Mouse (Mus musculus): ENCODE results near the gene Pcolce2. TPM values are rescaled to one million over a fixed set of nuclear protein-coding genes. Genes with fewer than 3 reads are reported as not detected.

Pcolce2 gene
- 1.7 and 2.4 TPM in 2 replicates for polyA plus RNA-seq (2014; fragmentation: Nextera tagmentation; extraction: Ambion mirVana)

DNA sequence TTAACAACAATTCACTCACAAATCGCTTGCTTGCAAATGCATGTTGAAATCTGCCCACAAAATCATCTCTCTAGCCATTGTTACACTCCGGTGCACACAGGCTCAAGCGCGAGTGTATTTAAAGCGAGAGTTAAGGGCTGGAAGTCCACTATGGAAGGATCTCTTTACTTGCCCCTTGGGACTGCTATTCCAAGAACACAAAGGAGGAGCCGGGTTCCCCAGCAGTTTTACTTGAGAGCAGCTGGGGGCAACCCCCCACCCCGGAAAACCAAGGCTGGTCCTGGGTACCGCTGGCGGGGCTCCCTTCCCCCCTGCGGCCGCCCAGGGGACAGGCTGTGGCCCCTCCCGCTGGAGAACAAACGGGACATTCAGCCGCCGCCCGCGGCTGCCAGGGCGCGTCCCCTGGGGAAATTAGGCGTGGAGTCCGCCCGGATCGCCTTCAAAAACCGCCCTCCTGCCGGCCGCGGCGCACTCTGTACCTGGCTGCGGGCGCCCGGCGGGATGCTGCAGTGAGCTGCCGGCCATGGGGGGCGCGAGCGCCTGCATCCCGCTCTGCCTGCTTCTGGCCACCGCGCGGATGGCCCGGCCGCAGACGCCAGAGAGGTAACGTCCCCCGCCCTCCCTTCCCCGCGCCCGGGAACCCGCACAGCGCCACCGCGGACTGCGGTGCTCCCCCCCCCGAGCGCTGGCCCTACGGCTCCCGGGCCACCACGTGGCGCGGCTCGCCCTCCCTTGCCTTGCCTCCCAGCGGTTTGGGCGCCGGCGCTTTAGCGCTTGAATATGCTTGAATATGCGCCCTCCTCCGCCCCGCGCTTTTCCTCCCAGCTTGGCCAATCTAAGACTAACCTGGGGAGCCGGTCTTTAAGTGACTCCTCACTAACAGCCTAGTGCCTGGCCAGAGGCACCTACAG, at the start of gene Pcolce2:
TSS of gene Pcolce2 (plus strand) at position 331 of the 911 bp plus-strand sequence.
- no peaks in the 10 kb centered on the region for H3K9me3 ChIP-seq (replicated peaks; ENCODE audit: control insufficient read depth, low read length)

DNA sequence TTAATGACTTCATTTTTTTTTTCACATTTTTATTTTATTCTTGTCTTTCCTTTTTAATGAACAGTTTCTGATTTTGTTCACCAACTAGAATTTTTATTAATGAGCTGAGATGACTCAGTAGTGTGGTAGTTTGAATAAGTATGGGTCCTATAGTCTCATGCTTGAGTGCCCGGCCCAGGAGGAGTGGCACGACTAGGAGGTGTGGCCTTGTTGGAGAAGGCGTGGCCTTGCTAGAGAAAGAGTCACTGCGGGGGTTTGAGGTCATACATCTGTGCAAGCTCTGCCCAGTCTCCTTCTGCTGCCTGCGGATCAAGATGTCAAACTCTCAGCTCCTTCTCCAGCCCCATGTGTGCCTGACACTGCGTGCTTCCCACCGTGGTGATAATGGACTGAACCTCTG, 49.3 kb upstream of the Pcolce2 start:
- Histone ChIP-seq H3K9me3 (replicated peaks; ENCODE audit: control insufficient read depth, low read length) (no peaks in the 10 kb centered on the region), H3K4me3 (ENCODE audit: low read depth, low read length) (no peak overlapping the region), H3K27me3 (replicated peaks; ENCODE audit: control insufficient read depth, insufficient read depth, low read length) (no peaks in the 10 kb centered on the region), H3K4me1 (ENCODE audit: control insufficient read depth, insufficient read depth, low read length) (no peaks in the 10 kb centered on the region), H3K9ac (ENCODE audit: low read length) (no peak overlapping the region), H3K4me2 (ENCODE audit: low read length) (no peak overlapping the region), H3K27ac (ENCODE audit: low read depth, low read length) (no peak overlapping the region), H3K36me3 (ENCODE audit: control insufficient read depth, insufficient read depth, low read length) (no peaks in the 10 kb centered on the region)
- ATAC-seq: no peak
- 85% methylated on average over 7 of the region's 7 CpGs for WGBS
- no peak for DNase-seq (ENCODE audit: low spot score)

More for the DNA sequence above, at the start of gene Pcolce2:
- Histone ChIP-seq H3K4me2 (ENCODE audit: low read length) (peak within 1 kb of the TSS; percentile 99), H3K36me3 (ENCODE audit: control insufficient read depth, insufficient read depth, low read length) (no peaks in the 10 kb centered on the region), H3K9ac (ENCODE audit: low read length) (peak within 1 kb of the TSS; percentile 88), H3K4me3 (ENCODE audit: low read depth, low read length) (peak within 1 kb of the TSS; percentile 77), H3K4me1 (ENCODE audit: control insufficient read depth, insufficient read depth, low read length) (no peaks in the 10 kb centered on the region), H3K27ac (ENCODE audit: low read depth, low read length) (no peak within 1 kb of the TSS), H3K27me3 (replicated peaks; ENCODE audit: control insufficient read depth, insufficient read depth, low read length) (peaks cover 7% of the 10 kb centered on the region; the same call in 1 of the 2 replicates)
- WGBS: under 1% methylated on average over 61 of the region's 71 CpGs
- DNase-seq (ENCODE audit: low spot score) (peak; percentile 75), ATAC-seq (peak; percentile 92)

DNA sequence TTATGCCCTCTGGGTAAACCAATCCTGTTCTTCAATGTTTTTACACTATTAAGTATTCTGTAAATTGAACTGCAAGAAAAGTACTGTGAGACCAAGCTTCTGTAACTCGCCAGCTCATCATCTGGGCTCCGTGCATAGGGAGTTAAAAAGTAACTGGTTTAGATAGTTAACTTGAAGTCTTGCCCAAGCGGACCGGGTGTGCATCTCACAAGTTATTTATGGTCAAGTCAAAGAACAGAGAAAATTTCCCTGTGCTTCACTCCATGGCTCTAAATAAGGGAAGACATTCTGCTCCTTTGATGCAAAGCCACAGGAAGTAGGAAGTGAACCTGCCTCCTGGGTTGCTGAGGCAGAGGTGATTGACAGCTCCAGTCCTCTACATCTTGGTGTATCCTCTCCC, 43.1 kb upstream of the Pcolce2 start:
- Histone ChIP-seq H3K27me3 (replicated peaks; ENCODE audit: control insufficient read depth, insufficient read depth, low read length) (no peaks in the 10 kb centered on the region), H3K36me3 (ENCODE audit: control insufficient read depth, insufficient read depth, low read length) (no peaks in the 10 kb centered on the region), H3K27ac (ENCODE audit: low read depth, low read length) (no peak overlapping the region), H3K9me3 (replicated peaks; ENCODE audit: control insufficient read depth, low read length) (no peaks in the 10 kb centered on the region), H3K4me2 (ENCODE audit: low read length) (no peak overlapping the region), H3K9ac (ENCODE audit: low read length) (no peak overlapping the region), H3K4me3 (ENCODE audit: low read depth, low read length) (no peak overlapping the region), H3K4me1 (ENCODE audit: control insufficient read depth, insufficient read depth, low read length) (no peaks in the 10 kb centered on the region)
- ATAC-seq (no peak), DNase-seq (ENCODE audit: low spot score) (no peak)
- WGBS: 88% methylated on average over 4 of the region's 4 CpGs

DNA sequence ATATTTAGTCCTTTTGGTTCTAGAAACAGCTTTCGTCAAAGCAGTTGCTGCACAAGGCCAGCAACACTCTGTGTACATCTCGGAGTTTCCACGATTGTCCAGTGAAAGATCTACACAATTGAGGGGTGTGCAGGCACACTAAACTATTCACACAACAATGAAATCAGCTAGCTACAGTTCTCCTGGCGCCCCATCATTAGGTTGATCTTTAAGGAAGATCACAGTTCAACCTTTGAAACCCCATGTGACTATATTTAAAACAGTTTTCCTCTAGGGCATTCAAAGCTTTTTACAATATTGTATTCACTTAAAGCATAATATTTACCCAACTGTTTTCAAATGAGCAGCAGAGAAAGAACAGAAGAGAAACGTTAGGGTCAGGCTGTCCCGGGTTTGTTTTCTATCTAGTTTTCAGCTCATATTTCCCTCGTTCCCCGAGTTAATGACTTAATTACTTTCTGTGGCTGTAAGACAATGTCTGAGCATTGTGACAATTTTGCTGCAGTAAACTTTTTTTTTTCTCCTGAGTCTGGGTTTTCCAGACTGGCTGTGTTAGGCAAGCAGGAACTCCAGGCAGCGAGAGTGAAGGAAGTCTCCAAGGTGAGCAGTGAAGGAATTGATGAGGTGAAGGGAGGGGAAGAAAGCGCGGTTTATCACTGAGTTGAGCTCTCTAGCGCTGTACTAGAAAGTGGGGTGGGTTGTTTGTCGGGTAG, 39.8 kb upstream of the Pcolce2 start:
- Histone ChIP-seq H3K27me3 (replicated peaks; ENCODE audit: control insufficient read depth, insufficient read depth, low read length) (no peaks in the 10 kb centered on the region), H3K27ac (ENCODE audit: low read depth, low read length) (no peak overlapping the region), H3K9ac (ENCODE audit: low read length) (no peak overlapping the region), H3K4me2 (ENCODE audit: low read length) (no peak overlapping the region), H3K4me1 (ENCODE audit: control insufficient read depth, insufficient read depth, low read length) (no peaks in the 10 kb centered on the region), H3K36me3 (ENCODE audit: control insufficient read depth, insufficient read depth, low read length) (no peaks in the 10 kb centered on the region), H3K4me3 (ENCODE audit: low read depth, low read length) (no peak overlapping the region), H3K9me3 (replicated peaks; ENCODE audit: control insufficient read depth, low read length) (no peaks in the 10 kb centered on the region)
- DNase-seq (ENCODE audit: low spot score) (no peak), ATAC-seq (no peak)
- WGBS: 45% methylated on average over 13 of the region's 13 CpGs

DNA sequence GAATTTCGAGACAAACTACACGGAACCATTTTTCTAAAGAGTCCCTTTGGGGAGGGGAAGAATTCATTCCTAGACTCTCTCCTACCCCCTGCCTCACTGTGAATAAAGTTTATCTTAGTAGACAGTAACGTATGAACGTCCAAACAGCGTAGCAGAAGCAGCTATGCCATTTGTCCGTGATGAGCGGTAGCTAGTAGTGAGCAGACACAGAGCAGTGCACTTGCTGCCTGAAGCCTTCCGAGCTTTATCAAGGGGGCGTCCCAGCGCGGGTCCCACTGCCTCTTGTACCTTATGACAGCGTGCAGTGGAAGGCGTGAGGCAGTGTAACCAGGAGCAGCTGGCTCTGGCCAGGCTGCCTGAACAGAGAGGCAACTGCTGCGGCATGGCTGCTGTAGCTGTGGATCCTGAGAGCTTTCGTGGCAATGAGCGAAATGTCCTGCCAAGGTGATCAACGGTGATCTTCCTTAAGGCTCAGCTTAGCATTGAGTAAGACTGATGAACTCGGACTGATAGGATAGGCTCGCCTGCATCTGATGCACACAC, 39.2 kb upstream of the Pcolce2 start:
- 62% methylated on average over 19 of the region's 19 CpGs for WGBS
- ATAC-seq: no peak
- DNase-seq (ENCODE audit: low spot score): no peak
- no peak overlapping the region for H3K9ac ChIP-seq (ENCODE audit: low read length)
- no peaks in the 10 kb centered on the region for H3K36me3 ChIP-seq (ENCODE audit: control insufficient read depth, insufficient read depth, low read length)
- H3K27me3 ChIP-seq (replicated peaks; ENCODE audit: control insufficient read depth, insufficient read depth, low read length): no peaks in the 10 kb centered on the region
- H3K4me3 ChIP-seq (ENCODE audit: low read depth, low read length): no peak overlapping the region
- H3K27ac ChIP-seq (ENCODE audit: low read depth, low read length): no peak overlapping the region
- H3K9me3 ChIP-seq (replicated peaks; ENCODE audit: control insufficient read depth, low read length): no peaks in the 10 kb centered on the region
- H3K4me1 ChIP-seq (ENCODE audit: control insufficient read depth, insufficient read depth, low read length): no peaks in the 10 kb centered on the region
- no peak overlapping the region for H3K4me2 ChIP-seq (ENCODE audit: low read length)

DNA sequence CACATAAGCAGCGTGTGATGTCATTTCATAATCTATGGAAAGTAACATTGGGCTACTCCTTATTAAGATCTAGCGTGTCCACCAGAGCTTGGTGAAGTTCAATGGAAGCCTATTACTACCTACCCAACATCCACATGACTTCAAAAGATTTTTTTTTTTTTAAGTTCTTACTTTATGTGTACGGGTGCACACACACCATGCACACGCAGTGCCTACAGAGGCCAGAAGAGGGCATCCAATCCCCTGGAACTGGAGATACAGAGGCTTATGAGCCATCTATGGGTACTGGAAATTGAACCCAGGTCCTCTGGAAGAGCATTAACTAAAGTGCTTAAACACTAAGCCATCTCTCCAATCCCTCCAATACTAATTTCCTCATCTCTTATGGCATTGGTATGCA, 38.0 kb upstream of the Pcolce2 start:
- ATAC-seq: no peak
- WGBS: 86% methylated on average over 4 of the region's 4 CpGs
- H3K4me1 ChIP-seq (ENCODE audit: control insufficient read depth, insufficient read depth, low read length): no peaks in the 10 kb centered on the region
- no peak overlapping the region for H3K27ac ChIP-seq (ENCODE audit: low read depth, low read length)
- DNase-seq (ENCODE audit: low spot score): no peak
- no peak overlapping the region for H3K4me2 ChIP-seq (ENCODE audit: low read length)
- no peak overlapping the region for H3K4me3 ChIP-seq (ENCODE audit: low read depth, low read length)
- no peak overlapping the region for H3K9ac ChIP-seq (ENCODE audit: low read length)
- no peaks in the 10 kb centered on the region for H3K36me3 ChIP-seq (ENCODE audit: control insufficient read depth, insufficient read depth, low read length)
- no peaks in the 10 kb centered on the region for H3K9me3 ChIP-seq (replicated peaks; ENCODE audit: control insufficient read depth, low read length)
- H3K27me3 ChIP-seq (replicated peaks; ENCODE audit: control insufficient read depth, insufficient read depth, low read length): no peaks in the 10 kb centered on the region

DNA sequence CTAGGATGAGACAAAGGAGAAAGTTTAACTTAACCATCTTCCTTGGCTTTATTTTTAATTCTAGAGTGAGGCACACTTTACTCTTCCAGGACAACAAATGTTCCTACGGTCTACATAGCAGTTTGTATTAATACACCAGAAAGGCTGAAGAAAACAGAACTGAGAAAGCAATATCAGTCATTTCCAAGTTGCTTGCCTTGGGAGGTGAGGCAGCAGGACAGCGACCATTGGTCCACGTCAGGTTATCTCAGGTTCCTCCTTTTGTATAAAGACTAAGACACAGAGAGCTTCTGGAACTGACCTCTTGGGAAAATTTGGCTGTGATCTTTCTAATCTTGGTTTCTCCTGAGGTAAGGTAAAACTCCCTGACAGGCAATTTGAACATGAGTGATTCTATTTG, 34.6 kb upstream of the Pcolce2 start:
- ATAC-seq: no peak
- no peaks in the 10 kb centered on the region for H3K36me3 ChIP-seq (ENCODE audit: control insufficient read depth, insufficient read depth, low read length)
- DNase-seq (ENCODE audit: low spot score): no peak
- H3K27me3 ChIP-seq (replicated peaks; ENCODE audit: control insufficient read depth, insufficient read depth, low read length): no peaks in the 10 kb centered on the region
- no peak overlapping the region for H3K4me3 ChIP-seq (ENCODE audit: low read depth, low read length)
- 88% methylated on average over 3 of the region's 3 CpGs for WGBS
- no peaks in the 10 kb centered on the region for H3K9me3 ChIP-seq (replicated peaks; ENCODE audit: control insufficient read depth, low read length)
- no peak overlapping the region for H3K4me2 ChIP-seq (ENCODE audit: low read length)
- no peak overlapping the region for H3K9ac ChIP-seq (ENCODE audit: low read length)
- H3K27ac ChIP-seq (ENCODE audit: low read depth, low read length): no peak overlapping the region
- no peaks in the 10 kb centered on the region for H3K4me1 ChIP-seq (ENCODE audit: control insufficient read depth, insufficient read depth, low read length)

DNA sequence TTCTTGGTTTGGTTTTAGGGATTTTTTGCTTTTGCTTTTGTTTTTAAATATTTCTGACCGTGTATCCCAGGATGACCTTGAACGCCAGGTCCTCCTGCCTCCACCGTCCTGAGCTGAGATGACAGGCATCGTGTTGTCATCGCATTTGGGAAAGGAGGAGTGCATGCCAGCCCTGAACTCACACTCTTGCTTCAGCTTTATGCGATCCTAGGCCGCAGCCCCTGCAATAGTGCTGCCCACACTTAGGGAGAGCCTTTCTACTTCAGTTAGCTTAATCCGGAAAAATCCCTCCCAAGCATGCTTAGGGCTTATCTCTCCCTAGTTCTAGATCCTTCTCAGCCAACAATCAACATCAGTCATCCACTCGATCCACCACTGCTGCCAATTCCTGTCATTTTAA, 34.1 kb upstream of the Pcolce2 start:
- H3K9me3 ChIP-seq (replicated peaks; ENCODE audit: control insufficient read depth, low read length): no peaks in the 10 kb centered on the region
- WGBS: 87% methylated on average over 9 of the region's 9 CpGs
- H3K9ac ChIP-seq (ENCODE audit: low read length): no peak overlapping the region
- H3K27ac ChIP-seq (ENCODE audit: low read depth, low read length): no peak overlapping the region
- no peak overlapping the region for H3K4me2 ChIP-seq (ENCODE audit: low read length)
- no peaks in the 10 kb centered on the region for H3K4me1 ChIP-seq (ENCODE audit: control insufficient read depth, insufficient read depth, low read length)
- no peaks in the 10 kb centered on the region for H3K27me3 ChIP-seq (replicated peaks; ENCODE audit: control insufficient read depth, insufficient read depth, low read length)
- H3K36me3 ChIP-seq (ENCODE audit: control insufficient read depth, insufficient read depth, low read length): no peaks in the 10 kb centered on the region
- no peak for DNase-seq (ENCODE audit: low spot score)
- H3K4me3 ChIP-seq (ENCODE audit: low read depth, low read length): no peak overlapping the region
- no peak for ATAC-seq
